Mouse (Mus musculus) hindbrain, embryonic 15.5 days (tissue): ENCODE data around the gene Chn1. TPM values are rescaled to one million over a fixed set of nuclear protein-coding genes. Genes with fewer than 3 reads are reported as not detected.

Experiments
- ATAC-seq: fragments of 200-750 bp; cut with Nextera tagmentation; 2 replicates; pipeline ENCODE4 v1.8.0; 2017; ENCODE audit warnings: low read depth, moderate number of reproducible peaks, moderate TSS enrichment; ENCODE audit not compliant: low FRiP score
- H3K27ac ChIP-seq: fragments of 300-500 bp; sonication (generic); replicated peaks from 2 replicates; pipeline ENCODE4 v1.5.1; 2015; ENCODE audit warnings: mild to moderate bottlenecking, inconsistent platforms
- H3K27me3 ChIP-seq: fragments of 300-500 bp; sonication (generic); 2 replicates; pipeline ENCODE4 v1.6.1; 2015; ENCODE audit warnings: control low read depth, inconsistent platforms
- H3K36me3 ChIP-seq: fragments of 300-500 bp; sonication (generic); 2 replicates; pipeline ENCODE4 v1.6.1; 2015; ENCODE audit warnings: control low read depth, inconsistent platforms
- H3K4me1 ChIP-seq: fragments of 300-500 bp; sonication (generic); replicated peaks from 2 replicates; pipeline ENCODE4 v1.6.1; 2015; ENCODE audit warnings: control low read depth, inconsistent platforms
- H3K4me2 ChIP-seq: fragments of 300-500 bp; sonication (generic); 2 replicates; pipeline ENCODE4 v1.6.1; 2015; ENCODE audit warnings: moderate library complexity, mild to moderate bottlenecking, inconsistent platforms
- H3K4me3 ChIP-seq: fragments of 300-500 bp; sonication (generic); 2 replicates; pipeline ENCODE4 v1.5.1; 2015; ENCODE audit warnings: mild to moderate bottlenecking, inconsistent platforms
- H3K9ac ChIP-seq: fragments of 300-500 bp; sonication (generic); 2 replicates; pipeline ENCODE4 v1.6.1; 2015; ENCODE audit warnings: inconsistent platforms
- H3K9me3 ChIP-seq: fragments of 300-500 bp; sonication (generic); 2 replicates; pipeline ENCODE4 v1.6.1; 2016; ENCODE audit warnings: control low read depth, inconsistent platforms
- WGBS: fragments of 180-500 bp; shearing (Covaris S2); methylation state at CpG from one replicate; pipeline ENCODE4 v1.1.7; 2015; 5-methylcytosine and 5-hydroxymethylcytosine counted together
- polyA plus RNA-seq: library from polyadenylated mRNA; unstranded; fragments of >200 nt; fragmentation: Nextera tagmentation; extraction: Ambion mirVana; gene quantifications from 2 replicates; pipeline ENCODE4 v1.2.1, GENCODE M21; 2015

Chn1 gene
- polyA plus RNA-seq, 1 experiment from 2014 or later: 97.5 TPM

DNA sequence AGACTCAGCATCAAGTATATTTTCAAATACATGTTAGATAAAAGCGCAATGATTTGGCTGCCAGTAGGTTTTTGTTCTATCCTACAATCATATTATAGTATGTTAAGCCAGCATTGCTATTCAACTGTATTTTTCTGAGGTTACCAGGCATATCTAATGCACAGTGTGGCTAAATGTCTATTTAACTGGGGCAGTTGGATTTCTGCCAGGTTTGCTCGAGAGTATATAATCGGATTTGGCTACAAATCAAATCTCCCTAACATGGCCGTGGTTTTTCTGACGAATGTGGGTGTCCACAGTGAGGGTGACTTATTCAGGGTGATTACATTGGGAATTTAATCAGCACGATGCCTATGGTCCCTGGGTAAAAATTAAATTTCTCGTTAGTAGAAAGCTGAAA, 4.7 kb upstream of the Chn1 start:
- Histone ChIP-seq H3K9ac (no peak overlapping the region), H3K36me3 (no peaks in the 10 kb centered on the region), H3K4me3 (no peak overlapping the region), H3K9me3 (no peaks in the 10 kb centered on the region), H3K27ac (peak overlapping the region; percentile 45; the same call in 1 of the 2 replicates), H3K4me2 (0 out of 2 replicates have a peak overlapping the region, but pooled peaks have one; percentile 11), H3K4me1 (peaks cover 25% of the 10 kb centered on the region), H3K27me3 (no peaks in the 10 kb centered on the region)
- 30% methylated on average over 7 of the region's 7 CpGs for WGBS
- no peak for ATAC-seq

DNA sequence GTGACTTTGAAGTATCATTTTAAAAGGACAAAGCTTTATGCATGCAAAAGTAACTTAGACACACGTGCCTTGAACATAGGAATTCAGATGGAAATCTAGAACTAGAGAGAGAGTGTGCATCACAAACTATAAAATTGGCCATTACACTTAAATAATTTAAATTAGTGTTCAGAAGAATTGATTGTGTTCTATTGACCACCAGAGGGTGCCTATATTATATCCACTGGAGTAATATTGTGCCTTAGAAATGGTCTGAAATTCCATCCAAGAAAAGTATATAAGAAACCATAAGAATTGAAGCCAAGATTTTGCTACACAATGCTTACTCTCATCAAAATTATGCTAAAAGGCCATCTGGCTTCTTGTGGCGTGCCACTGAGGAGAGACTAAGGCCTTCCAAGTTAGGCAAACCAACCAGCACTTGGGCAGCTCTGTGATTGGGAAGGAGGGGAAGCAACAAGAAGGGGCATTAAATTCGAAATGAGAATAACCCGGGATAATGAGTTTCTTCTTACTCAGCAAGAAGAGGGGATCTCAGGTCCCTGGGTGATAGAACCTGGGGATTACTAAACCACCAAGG, 4.0 kb upstream of the Chn1 start:
- 57% methylated on average over 4 of the region's 4 CpGs for WGBS

DNA sequence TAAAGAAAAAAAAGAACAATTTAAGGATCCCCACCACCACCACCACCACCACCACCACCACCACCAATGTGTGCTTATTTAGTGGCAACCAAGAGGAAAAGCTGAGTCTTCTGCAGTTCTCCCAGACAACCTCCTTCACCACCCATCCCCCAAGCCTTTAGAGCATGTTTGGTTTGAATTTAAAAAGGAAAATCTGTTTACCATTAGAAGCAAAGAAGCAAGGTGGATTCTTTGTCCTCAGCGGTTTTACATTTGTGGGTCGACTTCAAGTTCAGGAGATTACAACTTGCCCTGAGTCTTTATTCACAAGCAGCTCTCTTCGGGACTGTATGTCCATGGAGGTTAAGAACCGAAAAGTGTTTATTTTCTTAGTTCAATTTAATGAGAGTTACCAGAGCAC, 1.8 kb upstream of the Chn1 start:
- no peak overlapping the region for H3K4me3 ChIP-seq
- peak overlapping the region; percentile 62 for H3K4me2 ChIP-seq
- H3K27me3 ChIP-seq: no peaks in the 10 kb centered on the region
- 36% methylated on average over 4 of the region's 4 CpGs for WGBS
- H3K4me1 ChIP-seq: peaks cover 42% of the 10 kb centered on the region
- no peak for ATAC-seq
- H3K27ac ChIP-seq: peak overlapping the region; percentile 63
- no peak overlapping the region for H3K9ac ChIP-seq
- H3K36me3 ChIP-seq: no peaks in the 10 kb centered on the region
- no peaks in the 10 kb centered on the region for H3K9me3 ChIP-seq

More for the DNA sequence above, 4.0 kb upstream of the Chn1 start:
- H3K27me3 ChIP-seq: no peaks in the 10 kb centered on the region
- no peak for ATAC-seq
- H3K36me3 ChIP-seq: no peaks in the 10 kb centered on the region
- no peak overlapping the region for H3K4me3 ChIP-seq
- peak overlapping the region; percentile 14; the same call in 1 of the 2 replicates for H3K27ac ChIP-seq
- H3K4me1 ChIP-seq: peaks cover 25% of the 10 kb centered on the region
- 0 out of 2 replicates have a peak overlapping the region, but pooled peaks have one; percentile 9 for H3K4me2 ChIP-seq
- H3K9ac ChIP-seq: no peak overlapping the region
- no peaks in the 10 kb centered on the region for H3K9me3 ChIP-seq

DNA sequence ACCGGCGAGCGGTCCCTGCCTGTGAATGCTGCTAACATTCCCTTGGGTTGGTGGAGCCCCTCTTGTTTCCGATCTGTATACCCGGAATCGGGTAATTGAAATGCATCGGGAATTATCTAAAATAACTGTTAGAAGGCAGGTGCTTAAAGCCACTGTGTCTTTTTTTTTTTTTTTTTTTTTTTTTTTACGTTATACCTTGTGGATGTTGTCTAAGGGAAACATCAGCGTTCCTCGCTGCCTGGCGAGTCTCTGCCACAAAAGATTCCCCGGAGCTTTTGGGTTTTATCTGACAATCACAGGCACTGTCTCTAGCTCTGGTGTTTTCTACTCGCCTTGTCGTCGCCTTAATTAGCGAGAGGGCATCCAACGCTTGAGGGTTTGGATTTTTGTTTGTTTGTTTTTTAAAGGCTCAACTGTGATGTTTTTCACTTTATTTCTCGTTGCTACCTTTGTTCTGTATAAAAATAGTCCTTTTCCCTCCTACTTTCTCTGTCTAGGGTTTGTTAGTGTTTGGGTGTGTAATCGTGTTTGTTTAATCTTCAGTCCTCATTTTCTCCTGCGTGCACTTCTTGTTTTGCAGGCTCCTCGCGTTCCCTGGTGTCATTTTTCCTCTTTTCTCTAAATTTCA, 651 bp upstream of the Chn1 start:
- Histone ChIP-seq H3K27me3 (no peaks in the 10 kb centered on the region), H3K36me3 (no peaks in the 10 kb centered on the region)
- ATAC-seq: peak; percentile 21; the same call in 1 of the 2 replicates

DNA sequence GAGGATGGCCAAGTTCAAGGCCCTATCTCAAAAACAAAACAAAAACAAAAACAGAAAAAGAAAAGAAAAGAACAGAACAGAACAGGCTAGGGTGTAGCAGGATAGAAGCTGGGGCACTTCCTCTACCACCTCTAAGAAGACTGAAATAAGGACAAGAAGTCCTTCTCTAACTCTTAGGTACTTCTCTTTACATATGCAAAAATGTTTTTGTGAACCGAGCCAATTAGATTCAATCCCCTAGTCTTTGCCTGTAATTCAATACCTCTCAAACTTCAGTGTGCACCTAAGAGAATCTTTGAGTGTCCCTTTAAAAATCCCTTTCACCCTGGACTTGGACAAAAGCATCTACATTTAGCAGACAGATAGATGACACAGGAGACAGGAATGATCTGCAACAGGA, 2.2 kb downstream of the Chn1 start:
- no peaks in the 10 kb centered on the region for H3K9me3 ChIP-seq
- 14% methylated on average over 1 of the region's 1 CpGs for WGBS
- peaks cover 33% of the 10 kb centered on the region for H3K4me1 ChIP-seq
- H3K36me3 ChIP-seq: no peaks in the 10 kb centered on the region
- H3K4me2 ChIP-seq: peak overlapping the region; percentile 62
- H3K27me3 ChIP-seq: no peaks in the 10 kb centered on the region
- ATAC-seq: no peak
- 0 out of 2 replicates have a peak overlapping the region, but pooled peaks have one; percentile 31 for H3K9ac ChIP-seq
- H3K27ac ChIP-seq: no peak overlapping the region
- H3K4me3 ChIP-seq: peak overlapping the region; percentile 77

More for the DNA sequence above, 651 bp upstream of the Chn1 start:
- Histone ChIP-seq H3K9me3 (no peaks in the 10 kb centered on the region), H3K27ac (peak overlapping the region; percentile 93), H3K4me2 (peak overlapping the region; percentile 62), H3K9ac (peak overlapping the region; percentile 83), H3K4me1 (peaks cover 44% of the 10 kb centered on the region), H3K4me3 (peak overlapping the region; percentile 77)
- under 1% methylated on average over 22 of the region's 22 CpGs for WGBS

DNA sequence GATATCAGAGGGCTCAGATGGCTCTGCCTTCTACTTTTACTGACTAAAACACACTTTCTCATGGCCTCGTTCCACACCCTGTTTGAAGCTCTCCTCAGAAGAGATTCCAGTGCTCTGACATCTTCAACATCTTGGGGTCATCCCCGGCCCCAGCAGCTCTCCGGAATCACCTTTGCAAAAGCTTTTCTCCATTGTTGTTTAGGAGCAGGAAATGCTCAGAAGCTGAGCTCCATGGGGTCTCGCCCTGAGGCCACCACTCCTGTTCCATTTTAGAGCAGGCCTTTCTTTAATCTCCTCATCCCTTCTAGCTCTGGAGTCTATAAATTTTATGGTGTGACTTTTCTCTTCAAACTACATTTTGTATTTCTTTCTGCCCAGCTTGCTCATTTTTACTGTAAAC, 6.5 kb downstream of the Chn1 start:
- Histone ChIP-seq H3K27ac (no peak overlapping the region), H3K4me1 (peaks cover 25% of the 10 kb centered on the region), H3K36me3 (no peaks in the 10 kb centered on the region), H3K9me3 (no peaks in the 10 kb centered on the region), H3K9ac (no peak overlapping the region), H3K4me3 (no peak overlapping the region), H3K4me2 (no peak overlapping the region), H3K27me3 (no peaks in the 10 kb centered on the region)
- 76% methylated on average over 4 of the region's 4 CpGs for WGBS
- no peak for ATAC-seq

DNA sequence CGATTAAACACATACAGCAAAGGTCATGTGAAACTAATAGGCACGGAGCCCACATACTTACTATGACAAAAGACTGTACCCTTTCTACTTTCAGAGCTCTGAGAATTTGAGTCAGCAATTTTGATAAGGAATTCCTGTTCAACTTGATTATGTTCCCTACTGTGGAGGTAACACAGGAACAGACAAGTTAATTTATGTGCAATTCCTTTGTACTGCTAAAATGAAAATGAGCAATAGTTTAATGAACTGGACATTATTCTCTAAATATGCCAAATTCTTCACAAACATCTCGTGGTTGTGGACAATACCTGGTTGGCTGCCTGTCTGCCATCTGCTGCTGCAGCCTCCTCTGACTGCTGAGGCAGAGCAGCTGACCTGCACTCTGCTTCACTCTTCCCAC, 11.6 kb downstream of the Chn1 start:
- H3K27ac ChIP-seq: 0 out of 2 replicates have a peak overlapping the region, but pooled peaks have one; percentile 4
- H3K4me3 ChIP-seq: no peak overlapping the region
- no peak overlapping the region for H3K9ac ChIP-seq
- H3K9me3 ChIP-seq: no peaks in the 10 kb centered on the region
- ATAC-seq: no peak
- no peak overlapping the region for H3K4me2 ChIP-seq
- WGBS: 33% methylated on average over 3 of the region's 3 CpGs
- no peaks in the 10 kb centered on the region for H3K36me3 ChIP-seq
- H3K4me1 ChIP-seq: peaks cover 7% of the 10 kb centered on the region; the same call in 1 of the 2 replicates
- no peaks in the 10 kb centered on the region for H3K27me3 ChIP-seq

DNA sequence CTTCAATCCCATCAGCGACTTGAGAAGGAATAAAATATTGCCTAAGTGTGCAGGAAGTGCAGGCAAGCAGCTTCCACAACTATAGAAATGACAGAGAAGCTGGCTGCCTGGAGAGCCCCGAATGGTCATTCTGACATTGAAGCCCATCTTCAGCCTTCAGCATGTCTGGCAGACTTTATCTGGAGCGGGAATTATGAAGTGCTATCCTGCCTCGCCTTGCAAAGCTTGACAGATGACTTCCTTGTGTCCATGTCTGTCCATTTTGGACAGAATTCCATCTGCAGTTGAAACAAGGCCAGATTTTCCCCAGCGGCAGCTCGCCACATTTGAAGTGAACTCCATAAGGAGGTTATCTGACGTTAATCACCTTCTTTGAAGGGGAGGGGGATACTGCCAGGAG, 15.2 kb downstream of the Chn1 start:
- H3K9me3 ChIP-seq: no peaks in the 10 kb centered on the region
- no peak overlapping the region for H3K27ac ChIP-seq
- peaks cover 7% of the 10 kb centered on the region; the same call in 1 of the 2 replicates for H3K4me1 ChIP-seq
- no peak overlapping the region for H3K4me3 ChIP-seq
- 86% methylated on average over 7 of the region's 7 CpGs for WGBS
- ATAC-seq: no peak
- H3K27me3 ChIP-seq: no peaks in the 10 kb centered on the region
- no peak overlapping the region for H3K4me2 ChIP-seq
- no peaks in the 10 kb centered on the region for H3K36me3 ChIP-seq
- H3K9ac ChIP-seq: no peak overlapping the region

DNA sequence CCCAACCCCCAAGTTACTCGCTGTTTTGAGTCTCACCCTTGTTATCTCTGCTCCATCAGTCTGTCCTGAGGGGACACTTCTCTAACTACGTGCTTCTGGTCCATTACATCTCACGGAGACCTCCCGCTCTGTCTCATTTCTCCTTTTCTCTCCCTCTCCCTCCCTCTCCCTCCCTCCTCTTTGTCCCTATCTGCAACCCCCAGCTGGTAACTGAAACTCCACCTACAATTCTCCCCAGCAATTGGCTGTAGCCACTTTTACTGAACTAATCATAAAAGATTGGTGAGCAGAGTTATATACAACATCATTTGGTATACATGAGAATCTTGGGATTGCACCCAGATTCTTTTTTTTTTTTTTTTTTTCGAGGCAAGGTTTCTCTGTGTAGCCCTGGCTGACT, 16.1 kb downstream of the Chn1 start:
- Histone ChIP-seq H3K36me3 (no peaks in the 10 kb centered on the region), H3K9me3 (no peaks in the 10 kb centered on the region), H3K4me3 (no peak overlapping the region), H3K4me2 (no peak overlapping the region), H3K4me1 (peaks cover 4% of the 10 kb centered on the region; the same call in 1 of the 2 replicates), H3K27me3 (no peaks in the 10 kb centered on the region), H3K9ac (no peak overlapping the region), H3K27ac (no peak overlapping the region)
- no peak for ATAC-seq
- 90% methylated on average over 5 of the region's 5 CpGs for WGBS

DNA sequence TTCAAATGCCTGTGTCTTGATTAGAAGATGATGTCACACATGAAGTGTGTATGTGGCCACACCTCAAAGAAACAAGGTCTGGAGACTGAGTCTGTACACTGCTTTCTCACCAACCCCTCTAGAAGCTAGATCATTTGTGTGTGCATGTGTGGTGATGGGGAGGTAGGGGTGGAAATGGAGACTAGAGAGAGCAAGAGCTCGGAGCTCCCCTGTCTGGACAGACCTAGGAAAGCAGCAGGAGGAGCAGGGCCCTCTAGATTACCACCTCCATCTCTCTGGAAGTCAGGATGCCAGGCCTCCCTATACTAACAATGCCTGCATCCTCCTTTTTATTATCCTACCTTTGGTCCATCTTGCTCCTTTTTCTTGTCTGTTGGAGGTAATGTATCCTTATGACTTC, 27.8 kb downstream of the Chn1 start:
- no peak overlapping the region for H3K4me3 ChIP-seq
- 100% methylated on average over 1 of the region's 1 CpGs for WGBS

DNA sequence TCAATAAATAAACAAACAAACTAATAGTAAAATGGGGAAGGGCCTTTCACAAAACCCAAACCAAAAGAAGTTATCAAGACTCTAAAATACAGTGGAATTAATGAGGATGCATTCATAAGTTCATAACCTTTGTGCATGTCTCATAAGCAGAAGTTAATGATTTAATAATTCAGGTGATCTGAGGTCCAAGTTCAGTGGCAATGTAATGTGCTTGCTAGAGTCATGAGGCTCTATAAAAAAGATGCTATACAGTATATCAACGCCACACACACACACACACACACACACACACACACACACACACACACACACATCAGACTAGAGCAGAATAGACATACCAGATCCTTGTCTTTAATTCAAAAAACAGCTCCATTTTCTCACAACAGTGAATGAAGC, 28.8 kb downstream of the Chn1 start:
- Histone ChIP-seq H3K4me1 (no peaks in the 10 kb centered on the region), H3K27me3 (no peaks in the 10 kb centered on the region), H3K9me3 (no peaks in the 10 kb centered on the region), H3K27ac (no peak overlapping the region), H3K9ac (no peak overlapping the region), H3K4me2 (no peak overlapping the region), H3K4me3 (no peak overlapping the region), H3K36me3 (no peaks in the 10 kb centered on the region)
- no peak for ATAC-seq
- WGBS: 94% methylated on average over 1 of the region's 1 CpGs

More for the DNA sequence above, 27.8 kb downstream of the Chn1 start:
- no peaks in the 10 kb centered on the region for H3K9me3 ChIP-seq
- no peaks in the 10 kb centered on the region for H3K36me3 ChIP-seq
- ATAC-seq: no peak
- no peak overlapping the region for H3K9ac ChIP-seq
- no peak overlapping the region for H3K4me2 ChIP-seq
- no peak overlapping the region for H3K27ac ChIP-seq
- H3K27me3 ChIP-seq: no peaks in the 10 kb centered on the region
- no peaks in the 10 kb centered on the region for H3K4me1 ChIP-seq

DNA sequence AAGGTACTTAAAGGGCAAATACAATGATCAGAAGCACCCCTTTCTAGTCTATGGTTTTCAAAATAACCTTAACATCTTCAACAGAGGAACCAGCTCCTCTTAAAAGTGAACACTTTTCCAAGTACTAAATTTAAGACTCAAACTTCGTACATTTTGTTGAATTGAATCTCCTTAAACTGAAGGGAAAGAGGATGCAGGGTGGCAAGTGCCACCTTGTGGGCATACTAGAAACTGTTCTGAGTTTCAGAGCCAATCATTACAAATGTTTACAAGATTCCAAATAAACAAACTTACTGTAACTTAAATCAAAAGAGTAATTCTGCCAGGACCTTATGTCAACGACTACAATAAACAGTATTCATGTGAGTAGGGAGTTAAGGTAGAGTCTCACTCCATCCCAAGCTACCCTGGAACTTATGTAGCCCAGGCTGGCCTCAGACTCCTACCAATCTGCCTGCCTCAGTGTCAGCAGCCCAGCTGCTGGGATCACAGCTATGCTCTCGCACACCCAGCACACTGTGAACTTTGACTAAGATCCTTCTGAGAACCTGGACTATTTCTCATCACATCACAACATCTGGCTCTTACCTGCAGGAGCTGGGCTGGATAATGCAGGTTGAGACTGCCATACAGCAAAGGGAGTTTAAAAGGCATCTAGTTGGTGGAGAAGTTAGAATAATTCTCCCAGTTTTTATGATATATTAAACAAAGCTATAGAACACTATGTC, 29.3 kb downstream of the Chn1 start:
- Histone ChIP-seq H3K36me3 (no peaks in the 10 kb centered on the region), H3K9me3 (no peaks in the 10 kb centered on the region), H3K27ac (no peak overlapping the region), H3K4me3 (no peak overlapping the region), H3K9ac (no peak overlapping the region), H3K4me2 (no peak overlapping the region), H3K4me1 (no peaks in the 10 kb centered on the region), H3K27me3 (no peaks in the 10 kb centered on the region)
- ATAC-seq: no peak; the same call in 1 of the 2 replicates
- 65% methylated on average over 3 of the region's 3 CpGs for WGBS
